Mouse (Mus musculus): Measurements from ENCODE around the gene Lypd6b.

GRCm38 (mm10) chr2:49942100-49942499 lies 154.6 kb downstream of the Lypd6b start:
- no peak for TF ChIP-seq POLR2A (IDR thresholded peaks at IDR 0.05; ENCODE audit: extremely low read depth, insufficient read depth, low read length)
- TF ChIP-seq CTCF (IDR thresholded peaks at IDR 0.05; ENCODE audit: extremely low read depth, insufficient read depth, low read length) = peak; percentile 11; the same call in 1 of the 2 replicates

Measured in cortical plate, adult 2 months (tissue).